Mouse (Mus musculus) embryo, embryonic 11.5 days (tissue): ENCODE results near the gene Fam163a.

ENCODE experiments used
- DNase-seq: peaks from one replicate; pipeline ENCODE4 v3.0.0-alpha.2; 2012; ENCODE audit warnings: low read depth, low spot score

The Fam163a gene

DNA sequence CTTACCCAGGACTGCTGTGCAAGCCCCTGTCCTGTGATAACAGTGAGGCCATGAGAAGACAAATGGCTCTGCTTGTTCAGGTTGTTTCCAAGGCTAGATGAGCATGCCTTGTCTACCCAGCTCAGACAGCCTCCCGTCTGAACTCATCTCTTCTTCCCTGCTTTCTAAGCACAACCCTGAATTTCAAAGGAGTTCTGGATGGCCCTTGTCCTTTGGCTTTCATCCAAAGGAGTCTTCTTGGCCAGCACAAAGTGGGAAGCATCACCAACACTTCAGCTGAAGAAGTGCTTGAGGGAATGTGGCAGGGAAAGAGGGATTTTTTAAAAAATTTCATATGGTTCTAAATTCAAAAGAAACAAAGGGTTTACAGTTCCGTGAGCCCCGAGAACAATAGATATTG lies 3.8 kb downstream of the Fam163a start:
- no peak for DNase-seq

GRCm38 (mm10) chr1:156197588-156197987 lies 7.2 kb downstream of the Fam163a start:
- no peak for DNase-seq

DNA sequence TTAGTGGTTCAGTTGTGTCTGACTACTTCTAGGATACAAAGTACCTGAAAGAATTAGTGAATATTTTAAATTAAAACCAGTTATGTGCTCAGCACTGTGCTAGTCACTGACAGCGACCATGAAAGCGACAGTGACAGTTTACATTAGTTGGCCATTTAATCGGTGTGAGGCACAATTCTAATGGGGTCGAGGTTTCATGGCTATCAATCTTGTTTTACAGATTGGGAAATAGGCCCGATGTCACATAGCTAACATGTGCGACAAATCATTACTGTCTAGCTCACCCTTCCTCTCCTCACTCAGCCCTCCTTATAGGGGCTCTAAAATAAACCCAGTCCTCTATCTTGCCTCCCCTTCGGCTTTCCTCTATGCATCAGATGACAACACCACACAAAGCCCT lies 11.5 kb downstream of the Fam163a start:
- no peak for DNase-seq

GRCm38 (mm10) chr1:156192853-156193252 lies 12.0 kb downstream of the Fam163a start:
- DNase-seq: no peak

- no peak for DNase-seq
Observed at GRCm38 (mm10) chr1:156186646-156187045, 18.2 kb downstream of the Fam163a start.

GRCm38 (mm10) chr1:156184158-156184571 lies 20.7 kb downstream of the Fam163a start:
- peak; percentile 45 for DNase-seq

DNA sequence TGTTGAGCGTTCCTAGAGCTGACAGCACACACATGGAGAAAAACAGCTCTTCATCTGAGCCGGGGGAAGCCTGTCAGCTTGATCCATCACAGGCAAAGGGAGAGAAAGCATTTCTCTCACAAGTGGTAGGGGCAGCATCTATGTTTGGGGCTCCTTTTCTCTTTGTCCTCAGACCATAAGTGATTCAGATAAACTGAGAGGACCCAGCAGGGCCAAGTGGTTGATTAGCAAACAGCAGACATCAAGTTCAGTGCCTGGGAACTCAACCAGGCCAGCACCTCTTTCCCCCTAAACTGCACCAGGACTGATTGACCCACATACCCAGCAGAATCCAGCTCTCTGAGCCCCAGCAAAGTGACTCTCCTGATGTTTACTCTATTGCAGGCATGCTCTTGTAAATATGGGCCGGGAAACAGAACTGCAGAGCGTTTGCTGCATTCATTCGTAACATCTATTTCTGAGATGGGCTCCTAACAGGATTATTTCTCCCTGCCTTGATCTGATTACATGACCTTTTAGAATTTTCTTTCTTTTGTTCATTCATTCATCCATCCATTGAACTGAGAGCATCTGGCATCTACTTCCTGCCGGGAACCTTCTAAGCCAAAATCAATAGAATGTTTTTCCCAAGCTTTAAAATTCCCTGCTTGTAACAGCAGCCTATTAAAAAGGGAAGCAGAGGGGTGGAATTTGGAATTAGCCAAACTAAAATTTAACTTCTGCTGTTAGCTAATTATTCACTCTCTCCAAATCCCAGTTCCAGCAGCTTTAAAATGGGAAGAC lies 21.5 kb downstream of the Fam163a start:
- DNase-seq: no peak

DNA sequence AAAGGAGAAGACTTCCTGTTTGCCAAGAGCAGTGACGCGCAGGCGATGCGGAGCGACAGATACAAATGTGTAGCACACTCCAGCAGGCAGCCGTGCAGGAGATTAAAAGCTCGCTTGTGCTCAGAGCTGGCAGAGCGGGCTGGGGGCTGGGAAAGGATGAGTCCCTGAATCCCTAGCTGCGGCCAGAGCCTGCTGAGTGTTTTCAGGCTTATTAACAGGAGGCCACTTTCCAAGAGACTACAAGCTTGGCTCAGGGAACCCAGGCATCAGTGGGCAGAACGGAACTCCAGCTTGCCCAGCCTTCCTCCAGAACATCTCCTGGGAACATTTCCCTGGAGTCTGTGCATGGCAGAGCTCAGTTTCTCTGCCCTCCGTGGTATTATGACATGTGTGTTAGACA lies 25.0 kb downstream of the Fam163a start:
- DNase-seq: no peak

- DNase-seq: no peak
Observed at GRCm38 (mm10) chr1:156168737-156169136, 36.1 kb downstream of the Fam163a start.

- no peak for DNase-seq
Observed at GRCm38 (mm10) chr1:156116770-156117169, 88.1 kb downstream of the Fam163a start.

DNA sequence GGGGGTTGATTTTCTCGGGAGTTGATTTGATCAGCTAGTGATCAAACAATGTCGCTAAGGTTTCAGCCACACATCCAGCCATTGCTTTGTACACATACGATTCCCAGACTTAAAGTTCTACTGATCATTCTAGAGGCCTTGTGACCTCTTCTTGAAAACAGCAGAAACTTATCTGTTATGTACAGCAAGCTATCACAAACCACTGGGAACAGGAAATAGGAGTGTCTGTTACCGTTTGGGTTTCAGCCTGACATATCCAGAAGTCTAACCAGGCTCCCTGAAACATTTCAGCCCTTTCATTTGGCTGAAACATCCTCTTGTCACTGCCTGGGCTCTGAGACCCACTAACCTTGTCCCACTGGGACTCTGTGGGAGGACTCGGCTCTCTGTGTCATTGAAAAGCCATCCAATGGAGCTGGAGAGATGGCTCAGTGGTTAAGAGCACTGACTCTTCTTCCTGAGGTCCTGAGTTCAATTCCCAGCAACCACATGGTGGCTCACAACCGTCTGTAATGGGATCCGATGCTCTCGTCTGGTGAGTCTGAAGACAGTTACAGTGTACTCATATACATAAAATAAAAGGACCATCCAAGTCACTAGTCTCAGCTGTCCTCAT lies 90.8 kb downstream of the Fam163a start:
- no peak for DNase-seq

DNA sequence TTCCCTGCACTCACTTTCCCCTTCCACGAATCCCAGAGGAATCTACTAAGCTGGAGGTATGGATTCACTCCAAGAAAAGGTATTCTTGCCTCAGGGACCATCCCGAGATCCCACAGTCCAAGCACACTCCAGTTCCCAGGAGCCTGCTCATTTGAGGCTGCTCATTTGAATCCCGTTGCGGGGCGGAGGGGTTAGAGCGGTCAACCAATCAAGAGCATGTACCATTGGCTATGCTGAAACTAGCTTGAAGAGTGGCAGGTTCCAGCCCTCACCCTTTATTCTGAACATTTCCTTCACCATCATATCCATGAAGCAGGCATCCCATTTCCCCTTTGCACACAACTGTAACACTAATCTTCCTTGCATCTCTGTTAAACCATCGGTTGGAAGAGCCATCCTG lies 92.7 kb downstream of the Fam163a start:
- no peak for DNase-seq

DNA sequence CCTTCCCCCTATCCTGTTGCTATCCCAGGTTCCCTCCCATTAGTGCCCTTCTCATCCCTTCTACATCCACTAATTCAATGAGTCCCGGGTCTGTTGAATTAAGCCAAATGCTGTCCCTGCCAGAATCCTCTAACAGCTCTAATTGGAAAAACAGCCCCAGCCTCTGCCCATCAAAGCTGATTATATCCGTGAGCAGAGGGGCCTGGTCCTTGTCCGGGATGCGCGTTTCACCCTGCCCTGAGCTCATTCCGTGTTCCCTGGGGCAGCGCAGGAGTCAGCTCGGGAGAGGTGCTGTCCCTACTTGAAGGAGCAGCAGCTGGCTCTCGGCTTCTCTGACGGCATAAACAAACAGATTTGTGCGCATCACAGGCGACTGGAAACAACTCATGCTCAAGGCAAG lies 93.1 kb downstream of the Fam163a start:
- DNase-seq: no peak

DNA sequence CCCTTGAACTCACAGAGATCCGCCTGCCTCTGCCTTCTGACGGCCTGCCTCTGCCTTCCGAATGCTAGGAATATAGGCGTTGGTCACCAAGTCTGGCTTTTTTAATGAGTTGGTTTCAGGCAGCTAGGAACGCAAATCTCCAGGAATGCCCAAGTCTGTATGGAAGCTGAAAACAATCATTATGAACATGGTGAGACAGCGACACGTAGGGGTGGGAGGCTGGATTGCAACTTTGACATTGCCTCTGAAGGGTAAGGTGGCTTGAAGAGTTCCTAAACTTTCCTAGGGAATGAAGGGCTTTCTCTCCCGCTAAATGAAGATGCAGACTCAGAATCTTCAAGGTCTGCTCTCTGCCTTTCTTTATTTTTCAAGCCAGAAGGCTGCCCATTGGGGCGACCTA lies 93.7 kb downstream of the Fam163a start:
- DNase-seq: no peak

DNA sequence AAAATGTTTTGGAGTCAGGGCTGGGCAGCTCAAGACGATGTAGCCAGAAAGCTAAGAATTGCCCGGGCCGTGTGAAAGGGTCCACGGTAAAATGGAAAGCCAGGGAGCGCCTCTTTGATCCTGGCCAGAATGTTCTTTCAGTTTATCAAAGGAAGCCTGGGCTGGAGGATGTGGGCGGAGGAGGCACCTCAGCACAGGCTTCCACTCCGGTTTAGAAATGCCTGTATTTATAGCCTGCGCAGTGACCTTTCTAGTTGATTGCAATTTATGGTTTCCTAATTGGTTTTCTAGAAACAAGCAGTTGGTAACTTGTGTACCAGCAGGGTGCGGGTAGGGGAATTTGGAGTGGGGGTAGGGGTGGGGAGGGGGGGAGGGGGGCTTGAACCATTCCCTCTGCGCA lies 96.4 kb downstream of the Fam163a start:
- no peak for DNase-seq

- no peak for DNase-seq
Observed at GRCm38 (mm10) chr1:156107424-156107823, 97.4 kb downstream of the Fam163a start.

DNA sequence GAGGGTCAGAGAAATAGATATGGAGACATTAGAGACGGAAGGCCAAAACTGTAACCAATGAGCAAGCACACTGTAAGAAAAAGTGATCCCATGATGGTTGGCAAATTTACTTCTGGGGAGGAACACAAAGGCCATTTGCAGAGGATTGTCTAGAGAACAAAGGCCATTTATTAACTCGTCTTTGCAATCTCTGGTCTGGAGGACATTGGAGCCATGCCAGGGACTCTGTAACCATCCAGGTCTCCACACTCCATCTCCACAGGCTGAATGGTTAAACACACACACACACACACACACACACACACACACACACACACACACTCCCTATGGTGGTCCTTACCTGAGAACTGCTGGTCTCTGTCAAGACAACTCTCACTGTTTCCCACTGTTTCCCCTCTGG lies 99.4 kb downstream of the Fam163a start:
- no peak for DNase-seq

DNA sequence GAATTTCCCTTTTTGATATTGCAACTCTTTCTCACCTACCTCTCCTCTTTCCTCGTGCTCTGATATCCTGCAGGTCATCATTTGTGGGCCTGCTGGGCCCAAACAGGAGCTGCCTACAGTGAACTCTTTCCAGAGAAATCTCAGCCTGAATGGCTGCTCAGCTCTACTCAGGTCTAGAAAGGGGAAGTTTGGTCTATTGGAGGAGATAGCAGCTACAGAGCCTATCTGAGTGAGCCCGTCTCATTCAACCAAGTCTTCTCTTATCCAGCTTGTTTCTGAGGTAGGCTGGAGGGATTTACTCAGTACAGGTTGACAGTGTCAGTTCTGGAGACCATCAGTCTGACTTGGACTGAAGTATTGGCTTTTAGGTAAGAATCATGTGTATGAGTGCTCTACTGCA lies 101.1 kb downstream of the Fam163a start:
- no peak for DNase-seq

DNA sequence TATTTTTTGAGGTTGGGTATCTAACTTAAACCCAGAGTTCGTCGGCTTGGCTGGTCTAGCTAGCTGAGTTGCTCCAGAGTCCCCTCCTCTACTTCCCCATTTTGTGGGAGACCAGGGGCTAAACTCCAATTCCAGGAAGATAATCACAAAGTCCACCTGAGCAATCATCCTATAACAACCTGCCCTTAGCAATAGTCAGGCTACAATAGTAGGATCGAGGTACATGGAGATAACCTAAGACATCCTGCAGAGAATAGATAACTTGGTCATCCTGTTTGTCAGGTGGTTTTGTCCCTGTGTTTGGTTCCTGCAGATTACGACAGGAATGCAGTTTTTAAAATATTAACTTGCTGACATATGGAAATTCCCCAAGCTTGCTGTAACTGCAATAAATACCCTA lies 113.0 kb downstream of the Fam163a start:
- DNase-seq: no peak

GRCm38 (mm10) chr1:156090042-156090441 lies 114.8 kb downstream of the Fam163a start:
- no peak for DNase-seq

- no peak for DNase-seq
Observed at GRCm38 (mm10) chr1:156089561-156089960, 115.3 kb downstream of the Fam163a start.

GRCm38 (mm10) chr1:156087586-156087985 lies 117.2 kb downstream of the Fam163a start:
- DNase-seq: no peak

DNA sequence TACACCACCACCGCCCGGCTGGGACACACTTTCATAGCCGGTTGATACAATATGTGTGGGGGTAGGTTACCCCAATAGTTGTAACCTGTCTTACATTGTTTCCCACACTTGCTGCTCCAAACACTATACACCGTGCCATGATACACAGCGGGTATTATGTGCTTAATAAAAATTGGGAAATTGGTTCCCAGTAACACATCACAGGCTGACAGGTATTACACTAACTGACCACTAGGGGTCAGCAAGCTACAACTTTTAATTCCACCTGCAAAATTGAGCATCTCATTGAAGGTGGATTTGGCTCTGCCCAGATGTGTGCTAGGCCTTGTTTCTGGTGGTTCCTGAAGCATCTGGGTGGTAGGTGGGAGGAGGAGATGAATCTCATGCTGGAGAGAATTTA lies 119.1 kb downstream of the Fam163a start:
- peak; percentile 45 for DNase-seq
